Mouse (Mus musculus) neural tube, embryonic 10.5 days (tissue): ENCODE data around the gene Galc.

ENCODE experiments used
- DNase-seq: peaks from one replicate; pipeline ENCODE4 v3.0.0-alpha.2; 2017; ENCODE audit warnings: low spot score; ENCODE audit errors: extremely low spot score

Gene Galc

DNA sequence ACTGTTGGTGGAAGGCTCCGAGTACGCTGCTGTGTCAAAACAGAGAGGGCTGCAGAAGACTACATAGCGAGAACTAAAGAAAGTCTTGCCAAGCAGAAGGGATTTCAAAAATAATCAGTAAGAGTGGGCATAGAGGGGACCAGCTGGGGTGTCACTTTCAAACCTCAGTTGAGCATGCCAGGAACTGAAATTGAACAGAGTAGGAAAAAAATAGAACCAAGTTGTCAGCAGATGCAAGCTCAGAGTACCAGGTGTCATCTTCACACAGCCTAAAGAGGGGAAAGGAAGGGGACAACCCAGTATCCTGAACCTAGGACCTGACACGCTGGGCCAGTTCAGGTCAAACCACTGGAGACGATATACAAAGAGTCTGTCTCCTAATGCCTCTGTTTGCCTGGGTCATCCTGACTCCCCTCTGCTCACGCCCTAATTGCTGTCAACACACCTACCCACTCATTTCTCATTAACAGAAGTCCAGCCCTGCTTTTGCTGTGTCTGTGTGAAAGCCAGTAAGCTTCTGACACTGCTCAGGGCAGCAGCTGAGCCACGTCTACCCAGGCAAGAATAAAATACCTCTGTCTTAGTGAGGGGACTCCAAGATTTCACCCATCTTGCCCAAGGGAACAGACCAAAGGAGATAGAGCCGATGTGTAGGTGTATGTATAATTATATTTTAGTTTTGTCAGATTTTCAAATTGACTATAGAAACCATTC lies 71.9 kb downstream of the Galc start:
- DNase-seq: no peak

DNA sequence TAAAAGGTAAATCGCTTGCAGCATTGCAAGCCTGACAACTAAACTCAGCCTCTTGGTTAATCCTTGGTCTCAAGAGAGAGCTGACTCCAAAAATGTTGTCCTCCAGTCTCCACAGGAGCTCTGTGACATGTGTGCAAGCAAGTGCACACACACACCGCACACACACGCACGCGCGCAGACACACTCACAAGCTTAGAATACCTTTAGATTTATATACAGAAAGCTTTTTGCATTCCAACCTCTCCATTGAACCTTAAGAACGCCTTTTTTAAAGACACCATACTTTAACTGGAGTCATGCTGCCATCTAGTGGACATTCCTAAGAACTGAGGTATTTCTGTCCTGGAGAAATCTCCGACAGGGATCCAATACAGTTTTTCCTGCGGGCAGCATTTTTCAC lies 77.5 kb downstream of the Galc start:
- DNase-seq: peak; percentile 40

DNA sequence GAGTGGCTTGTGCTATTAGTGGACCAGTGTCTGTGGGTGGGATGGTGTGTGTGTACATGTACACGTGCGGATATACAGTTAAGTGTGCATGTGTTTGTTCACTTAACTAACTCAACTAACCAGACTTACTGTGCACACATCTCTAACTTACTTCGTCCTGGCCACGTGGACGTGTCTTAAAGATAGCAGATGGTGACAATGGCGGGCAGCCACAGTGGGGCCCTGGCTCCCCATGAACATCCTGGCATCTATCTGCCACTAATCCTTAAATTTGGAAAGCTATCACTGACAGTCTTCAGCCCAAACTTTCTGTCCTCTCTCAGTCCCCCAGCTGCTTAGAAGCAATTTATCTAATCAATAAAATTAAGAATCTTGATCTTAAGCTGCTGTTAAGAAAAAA lies 78.5 kb downstream of the Galc start:
- DNase-seq: no peak

DNA sequence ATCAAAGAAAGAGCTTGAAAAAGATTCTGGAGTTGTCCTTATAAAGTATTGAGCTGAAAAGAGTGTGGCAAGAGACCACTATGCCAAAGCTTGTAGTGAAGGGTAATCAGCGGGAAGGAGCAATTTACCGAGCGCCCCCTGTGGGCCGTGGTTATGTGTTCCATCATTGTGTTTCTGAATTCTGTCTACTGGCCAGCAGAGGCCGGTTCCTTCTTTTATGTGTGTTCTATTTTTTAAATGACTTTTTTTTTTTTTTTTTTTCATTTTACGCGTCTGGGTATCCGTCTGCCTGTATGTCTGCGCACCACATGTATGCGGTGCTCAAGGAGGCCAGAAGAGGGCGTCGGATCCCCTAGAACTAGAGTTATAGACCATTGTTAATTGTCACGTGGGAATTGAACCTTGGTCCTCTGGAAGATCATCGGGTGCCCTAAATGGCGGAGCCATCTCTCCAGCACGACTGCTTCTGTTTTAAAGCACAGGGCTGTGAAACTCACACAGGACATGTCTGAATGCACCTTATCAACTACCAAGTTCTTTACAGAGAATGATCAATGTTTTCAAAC lies 78.9 kb downstream of the Galc start:
- no peak for DNase-seq

DNA sequence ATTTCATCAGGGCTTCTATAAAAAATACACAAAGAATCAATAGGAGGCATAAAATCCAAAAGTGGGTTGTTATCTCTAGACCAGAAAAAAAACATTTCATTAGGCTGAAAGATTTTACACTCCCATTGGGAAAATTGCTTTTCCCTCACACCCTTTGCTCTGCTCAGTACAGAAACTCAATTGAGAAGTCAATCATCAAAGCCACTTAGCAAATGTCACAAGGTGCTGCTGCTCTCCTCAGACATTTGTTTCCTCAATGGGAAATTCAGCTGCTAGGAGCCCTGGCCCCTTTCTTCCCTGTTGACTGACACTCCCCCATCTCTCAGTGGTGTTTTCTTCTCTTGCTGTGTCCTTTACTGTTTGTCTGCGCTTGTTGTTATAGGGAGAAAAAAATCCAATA lies 79.8 kb downstream of the Galc start:
- DNase-seq: no peak

DNA sequence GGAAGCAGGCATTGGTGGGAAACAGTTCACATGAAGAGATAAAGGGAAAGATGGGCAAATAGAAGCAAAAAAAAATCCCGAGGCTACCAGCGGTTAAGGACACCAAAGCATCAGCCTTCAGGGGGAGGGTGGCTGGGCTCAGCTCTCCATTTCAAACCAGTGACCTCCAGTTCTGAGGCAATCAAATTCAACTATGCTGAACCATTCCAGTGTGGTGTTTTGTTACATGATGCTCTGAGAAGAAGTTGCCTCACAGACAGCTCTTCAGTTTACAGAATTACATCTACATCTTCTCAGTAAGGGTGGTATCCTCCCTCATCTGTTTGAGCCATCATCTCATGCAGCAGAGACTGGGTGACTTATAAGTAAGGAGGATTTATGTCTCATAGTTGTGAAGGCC lies 82.6 kb downstream of the Galc start:
- no peak for DNase-seq

DNA sequence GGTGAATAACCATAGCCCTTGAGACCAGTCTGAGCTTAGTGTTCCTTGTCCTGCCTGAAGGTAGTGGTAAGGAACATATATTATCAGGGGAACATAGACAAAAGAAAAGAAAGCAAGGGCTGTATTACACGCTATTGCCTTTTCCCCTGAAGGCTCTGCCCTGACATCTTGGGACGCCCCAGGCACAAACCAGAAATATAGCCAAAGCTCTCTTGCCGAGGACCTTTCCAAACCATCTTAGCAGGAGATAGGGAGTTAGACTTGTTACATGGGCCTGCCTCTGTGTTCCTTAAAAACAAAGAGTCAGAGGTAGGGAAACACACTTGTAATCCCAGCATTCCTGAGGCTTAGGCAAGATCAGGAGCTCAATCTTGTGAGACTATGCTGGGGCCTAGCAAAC lies 97.4 kb downstream of the Galc start:
- DNase-seq: no peak

DNA sequence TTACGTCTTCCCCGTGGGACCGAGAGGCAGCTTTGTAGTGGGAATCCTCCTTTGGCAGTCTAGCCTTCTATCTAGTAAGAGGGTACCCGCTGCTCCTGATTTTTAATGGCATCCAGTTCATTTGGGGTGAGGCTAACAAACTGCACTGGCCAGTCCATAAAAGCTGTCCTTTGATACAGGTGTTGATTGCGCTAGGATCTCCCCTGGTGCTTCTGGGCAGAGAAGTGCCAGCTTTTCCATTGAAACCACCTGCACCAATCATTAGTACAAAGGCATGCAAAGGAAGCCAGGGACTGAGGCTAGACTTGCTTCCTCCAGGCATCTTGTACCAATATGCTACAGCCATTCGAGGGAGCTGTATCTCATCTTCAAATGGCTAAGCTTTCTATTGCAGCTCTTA lies 98.4 kb downstream of the Galc start:
- no peak for DNase-seq
